Mouse (Mus musculus): ENCODE data around the gene Zdhhc13. TPM values are rescaled to one million over a fixed set of nuclear protein-coding genes. Genes with fewer than 3 reads are reported as not detected.

Zdhhc13 gene
- polyA plus RNA-seq, 1 experiment from 2014 or later, result 16.4 TPM

- WGBS (ENCODE audit: insufficient replicate concordance), result 47% methylated on average over 4 of the region's 4 CpGs
These were observed 1.3 kb downstream of the Zdhhc13 start for GRCm38 (mm10) chr7:48790117-48790516.

GRCm38 (mm10) chr7:48791412-48791811 lies 2.6 kb downstream of the Zdhhc13 start:
- Histone ChIP-seq H3K27ac (no peak overlapping the region), H3K4me3 (replicated peaks) (no peak overlapping the region), H3K36me3 (peaks cover 7% of the 10 kb centered on the region; the same call in 1 of the 2 replicates), H3K9me3 (replicated peaks) (no peaks in the 10 kb centered on the region), H3K9ac (no peak overlapping the region), H3K4me2 (no peak overlapping the region), H3K27me3 (no peaks in the 10 kb centered on the region), H3K4me1 (replicated peaks) (peaks cover 36% of the 10 kb centered on the region)
- 40% methylated on average over 3 of the region's 3 CpGs for WGBS (ENCODE audit: insufficient replicate concordance)
- DNase-seq (no peak), ATAC-seq (ENCODE audit: low read depth) (no peak)

More at GRCm38 (mm10) chr7:48790117-48790516, 1.3 kb downstream of the Zdhhc13 start:
- Histone ChIP-seq H3K4me1 (replicated peaks) (peaks cover 36% of the 10 kb centered on the region), H3K9me3 (replicated peaks) (no peaks in the 10 kb centered on the region), H3K27me3 (no peaks in the 10 kb centered on the region), H3K4me3 (replicated peaks) (peak overlapping the region; percentile 14; the same call in 1 of the 2 replicates), H3K36me3 (0 out of 2 replicates have a peak, but pooled peaks cover 3% of the 10 kb centered on the region), H3K9ac (0 out of 2 replicates have a peak overlapping the region, but pooled peaks have one; percentile 40), H3K27ac (no peak overlapping the region), H3K4me2 (peak overlapping the region; percentile 40)
- DNase-seq, result no peak
- ATAC-seq (ENCODE audit: low read depth), result no peak

GRCm38 (mm10) chr7:48795130-48795529 lies 6.3 kb downstream of the Zdhhc13 start:
- DNase-seq, result no peak
- no peak overlapping the region for H3K9ac ChIP-seq
- H3K4me1 ChIP-seq (replicated peaks), result peaks cover 21% of the 10 kb centered on the region
- ATAC-seq (ENCODE audit: low read depth), result no peak
- H3K9me3 ChIP-seq (replicated peaks), result no peaks in the 10 kb centered on the region
- H3K36me3 ChIP-seq, result peaks cover 9% of the 10 kb centered on the region; the same call in 1 of the 2 replicates
- no peaks in the 10 kb centered on the region for H3K27me3 ChIP-seq
- H3K27ac ChIP-seq, result no peak overlapping the region
- WGBS (ENCODE audit: insufficient replicate concordance), result 82% methylated on average over 3 of the region's 3 CpGs
- H3K4me3 ChIP-seq (replicated peaks), result no peak overlapping the region
- H3K4me2 ChIP-seq, result no peak overlapping the region

GRCm38 (mm10) chr7:48803381-48803780 lies 14.6 kb downstream of the Zdhhc13 start:
- WGBS (ENCODE audit: insufficient replicate concordance), result 80% methylated on average over 7 of the region's 7 CpGs
- ATAC-seq (ENCODE audit: low read depth), result no peak
- H3K4me2 ChIP-seq, result no peak overlapping the region
- H3K9ac ChIP-seq, result no peak overlapping the region
- H3K27me3 ChIP-seq, result no peaks in the 10 kb centered on the region
- H3K4me1 ChIP-seq (replicated peaks), result no peaks in the 10 kb centered on the region
- no peaks in the 10 kb centered on the region for H3K9me3 ChIP-seq (replicated peaks)
- no peak for DNase-seq
- H3K36me3 ChIP-seq, result peaks cover 46% of the 10 kb centered on the region
- no peak overlapping the region for H3K4me3 ChIP-seq (replicated peaks)
- no peak overlapping the region for H3K27ac ChIP-seq

GRCm38 (mm10) chr7:48806587-48806986 lies 17.8 kb downstream of the Zdhhc13 start:
- Histone ChIP-seq H3K27ac (no peak overlapping the region), H3K4me1 (replicated peaks) (no peaks in the 10 kb centered on the region), H3K9me3 (replicated peaks) (no peaks in the 10 kb centered on the region), H3K27me3 (no peaks in the 10 kb centered on the region), H3K36me3 (peaks cover 53% of the 10 kb centered on the region), H3K4me2 (no peak overlapping the region), H3K9ac (no peak overlapping the region), H3K4me3 (replicated peaks) (no peak overlapping the region)
- DNase-seq (no peak), ATAC-seq (ENCODE audit: low read depth) (no peak)
- WGBS (ENCODE audit: insufficient replicate concordance), result 78% methylated on average over 4 of the region's 4 CpGs

- H3K36me3 ChIP-seq, result peaks cover 33% of the 10 kb centered on the region
- ATAC-seq (ENCODE audit: low read depth), result no peak
These were observed 21.8 kb downstream of the Zdhhc13 start for GRCm38 (mm10) chr7:48810652-48811051.

GRCm38 (mm10) chr7:48812358-48812757 lies 23.6 kb downstream of the Zdhhc13 start:
- ATAC-seq (ENCODE audit: low read depth), result no peak
- Histone ChIP-seq H3K9ac (no peak overlapping the region), H3K4me2 (no peak overlapping the region), H3K36me3 (peaks cover 31% of the 10 kb centered on the region), H3K4me1 (replicated peaks) (no peaks in the 10 kb centered on the region), H3K27ac (no peak overlapping the region), H3K4me3 (replicated peaks) (no peak overlapping the region), H3K9me3 (replicated peaks) (no peaks in the 10 kb centered on the region), H3K27me3 (no peaks in the 10 kb centered on the region)
- no peak for DNase-seq

More at GRCm38 (mm10) chr7:48810652-48811051, 21.8 kb downstream of the Zdhhc13 start:
- DNase-seq, result no peak
- no peak overlapping the region for H3K4me3 ChIP-seq (replicated peaks)
- H3K27ac ChIP-seq, result no peak overlapping the region
- no peaks in the 10 kb centered on the region for H3K27me3 ChIP-seq
- no peak overlapping the region for H3K4me2 ChIP-seq
- no peaks in the 10 kb centered on the region for H3K4me1 ChIP-seq (replicated peaks)
- 84% methylated on average over 1 of the region's 1 CpGs for WGBS (ENCODE audit: insufficient replicate concordance)
- H3K9ac ChIP-seq, result no peak overlapping the region
- no peaks in the 10 kb centered on the region for H3K9me3 ChIP-seq (replicated peaks)

- no peak overlapping the region for H3K4me2 ChIP-seq
- H3K36me3 ChIP-seq, result peaks cover 36% of the 10 kb centered on the region
- no peak overlapping the region for H3K27ac ChIP-seq
- H3K4me1 ChIP-seq (replicated peaks), result no peaks in the 10 kb centered on the region
- H3K27me3 ChIP-seq, result no peaks in the 10 kb centered on the region
- ATAC-seq (ENCODE audit: low read depth) (no peak), DNase-seq (no peak)
- no peak overlapping the region for H3K4me3 ChIP-seq (replicated peaks)
- 95% methylated on average over 1 of the region's 1 CpGs for WGBS (ENCODE audit: insufficient replicate concordance)
- H3K9ac ChIP-seq, result no peak overlapping the region
- H3K9me3 ChIP-seq (replicated peaks), result no peaks in the 10 kb centered on the region
These were observed 24.8 kb downstream of the Zdhhc13 start for GRCm38 (mm10) chr7:48813594-48813993.

- H3K36me3 ChIP-seq, result peaks cover 78% of the 10 kb centered on the region
- H3K9ac ChIP-seq, result no peak overlapping the region
- H3K9me3 ChIP-seq (replicated peaks), result no peaks in the 10 kb centered on the region
- no peak overlapping the region for H3K4me3 ChIP-seq (replicated peaks)
- no peaks in the 10 kb centered on the region for H3K4me1 ChIP-seq (replicated peaks)
- 83% methylated on average over 5 of the region's 5 CpGs for WGBS (ENCODE audit: insufficient replicate concordance)
- DNase-seq (no peak), ATAC-seq (ENCODE audit: low read depth) (no peak)
- H3K4me2 ChIP-seq, result no peak overlapping the region
- H3K27ac ChIP-seq, result no peak overlapping the region
- no peaks in the 10 kb centered on the region for H3K27me3 ChIP-seq
These were observed 32.9 kb downstream of the Zdhhc13 start for GRCm38 (mm10) chr7:48821654-48822053.

GRCm38 (mm10) chr7:48823621-48824020 lies 34.8 kb downstream of the Zdhhc13 start:
- no peak for ATAC-seq (ENCODE audit: low read depth)
- Histone ChIP-seq H3K4me3 (replicated peaks) (no peak overlapping the region), H3K4me2 (no peak overlapping the region), H3K4me1 (replicated peaks) (no peaks in the 10 kb centered on the region), H3K9ac (no peak overlapping the region), H3K27me3 (no peaks in the 10 kb centered on the region), H3K9me3 (replicated peaks) (no peaks in the 10 kb centered on the region), H3K36me3 (peaks cover 80% of the 10 kb centered on the region), H3K27ac (no peak overlapping the region)
- 85% methylated on average over 3 of the region's 3 CpGs for WGBS (ENCODE audit: insufficient replicate concordance)
- no peak for DNase-seq

GRCm38 (mm10) chr7:48824671-48825070 lies 35.9 kb downstream of the Zdhhc13 start:
- ATAC-seq (ENCODE audit: low read depth), result no peak
- DNase-seq, result no peak

GRCm38 (mm10) chr7:48825170-48825569 lies 36.4 kb downstream of the Zdhhc13 start:
- H3K9ac ChIP-seq, result no peak overlapping the region
- DNase-seq (no peak), ATAC-seq (ENCODE audit: low read depth) (no peak)
- peaks cover 65% of the 10 kb centered on the region for H3K36me3 ChIP-seq
- H3K4me2 ChIP-seq, result no peak overlapping the region
- 76% methylated on average over 6 of the region's 6 CpGs for WGBS (ENCODE audit: insufficient replicate concordance)
- H3K4me3 ChIP-seq (replicated peaks), result no peak overlapping the region
- H3K4me1 ChIP-seq (replicated peaks), result 0 out of 2 replicates have a peak, but pooled peaks cover 8% of the 10 kb centered on the region
- no peaks in the 10 kb centered on the region for H3K9me3 ChIP-seq (replicated peaks)
- H3K27me3 ChIP-seq, result no peaks in the 10 kb centered on the region
- H3K27ac ChIP-seq, result no peak overlapping the region

More at GRCm38 (mm10) chr7:48824671-48825070, 35.9 kb downstream of the Zdhhc13 start:
- WGBS (ENCODE audit: insufficient replicate concordance), result 63% methylated on average over 1 of the region's 1 CpGs
- Histone ChIP-seq H3K9ac (no peak overlapping the region), H3K27ac (no peak overlapping the region), H3K4me3 (replicated peaks) (no peak overlapping the region), H3K4me1 (replicated peaks) (0 out of 2 replicates have a peak, but pooled peaks cover 5% of the 10 kb centered on the region), H3K4me2 (no peak overlapping the region), H3K36me3 (peaks cover 69% of the 10 kb centered on the region), H3K9me3 (replicated peaks) (no peaks in the 10 kb centered on the region), H3K27me3 (no peaks in the 10 kb centered on the region)
